Mouse (Mus musculus): ENCODE results near the gene Nat8f1. TPM values are rescaled to one million over a fixed set of nuclear protein-coding genes. Genes with fewer than 3 reads are reported as not detected.
"Not testable (repeated sequence)": the region's sequence is repeated elsewhere in the genome, so short reads cannot be mapped to it uniquely, and the experiment has no call there.

The Nat8f1 gene
- polyA plus RNA-seq, 1 experiment = 12.5 TPM

GRCm38 (mm10) chr6:85923643-85924042 is 8.2 kb upstream of the Nat8f1 start:
- peaks cover 41% of the 10 kb centered on the region for H3K36me3 ChIP-seq (ENCODE audit: control insufficient read depth, insufficient read depth, low read length)
- H3K4me3 ChIP-seq (ENCODE audit: control insufficient read depth, insufficient read depth, low read length) = no peak overlapping the region
- WGBS = 94% methylated on average over 1 of the region's 1 CpGs

DNA sequence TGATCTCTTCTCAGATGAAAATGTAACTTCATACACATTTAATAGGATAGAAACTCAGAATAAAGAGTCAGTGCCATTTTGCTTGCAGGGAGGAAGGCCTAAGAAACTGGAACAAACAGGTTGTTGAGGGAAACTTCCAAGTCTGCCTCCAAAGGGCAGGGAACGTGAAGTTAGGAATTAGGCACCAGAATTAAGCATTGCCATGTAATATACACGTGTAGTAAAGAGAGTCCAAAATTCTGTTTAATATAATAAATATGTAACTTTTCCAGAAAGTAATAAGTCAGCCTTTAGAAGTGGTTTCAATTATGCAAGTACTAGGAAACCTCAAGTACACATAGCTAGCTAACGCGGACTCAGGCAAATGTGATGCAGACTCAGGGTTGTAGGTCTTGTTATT is 3.9 kb upstream of the Nat8f1 start:
- DNase-seq = no peak
- H3K4me3 ChIP-seq (ENCODE audit: control insufficient read depth, insufficient read depth, low read length) = no peak overlapping the region
- TF ChIP-seq POLR2A (IDR thresholded peaks at IDR 0.05; ENCODE audit: control insufficient read depth, extremely low read depth, insufficient read depth, low read length, poor library complexity) = no peak
- TF ChIP-seq CTCF (IDR thresholded peaks at IDR 0.05; ENCODE audit: borderline replicate concordance, control insufficient read depth, extremely low read depth, insufficient read depth, low read length, poor library complexity) = no peak
- 92% methylated on average over 4 of the region's 4 CpGs for WGBS
- H3K27me3 ChIP-seq (ENCODE audit: control insufficient read depth, insufficient read depth, low read length) = no peaks in the 10 kb centered on the region
- peaks cover 4% of the 10 kb centered on the region; the same call in 1 of the 2 replicates for H3K36me3 ChIP-seq (ENCODE audit: control insufficient read depth, insufficient read depth, low read length)
- H3K4me1 ChIP-seq (replicated peaks; ENCODE audit: control insufficient read depth, insufficient read depth, low read length) = peaks cover 8% of the 10 kb centered on the region; the same call in 1 of the 2 replicates
- H3K27ac ChIP-seq (ENCODE audit: control insufficient read depth, insufficient read depth, low read length) = no peak overlapping the region

More at GRCm38 (mm10) chr6:85923643-85924042, 8.2 kb upstream of the Nat8f1 start:
- Histone ChIP-seq H3K27ac (ENCODE audit: control insufficient read depth, insufficient read depth, low read length) (no peak overlapping the region), H3K4me1 (replicated peaks; ENCODE audit: control insufficient read depth, insufficient read depth, low read length) (no peaks in the 10 kb centered on the region), H3K27me3 (ENCODE audit: control insufficient read depth, insufficient read depth, low read length) (no peaks in the 10 kb centered on the region)
- TF ChIP-seq CTCF (IDR thresholded peaks at IDR 0.05; ENCODE audit: borderline replicate concordance, control insufficient read depth, extremely low read depth, insufficient read depth, low read length, poor library complexity) (no peak), POLR2A (IDR thresholded peaks at IDR 0.05; ENCODE audit: control insufficient read depth, extremely low read depth, insufficient read depth, low read length, poor library complexity) (no peak)
- DNase-seq = no peak

- not testable (repeated sequence) for H3K36me3 ChIP-seq (ENCODE audit: control insufficient read depth, insufficient read depth, low read length); H3K27ac ChIP-seq (ENCODE audit: control insufficient read depth, insufficient read depth, low read length); DNase-seq; H3K4me1 ChIP-seq (replicated peaks; ENCODE audit: control insufficient read depth, insufficient read depth, low read length); H3K4me3 ChIP-seq (ENCODE audit: control insufficient read depth, insufficient read depth, low read length); H3K27me3 ChIP-seq (ENCODE audit: control insufficient read depth, insufficient read depth, low read length)
- WGBS = over 99% methylated on average over 3 of the region's 3 CpGs
These were observed 2.9 kb upstream of the Nat8f1 start for GRCm38 (mm10) chr6:85918341-85918740.

- Histone ChIP-seq H3K4me3 (ENCODE audit: control insufficient read depth, insufficient read depth, low read length) (no peak overlapping the region), H3K4me1 (replicated peaks; ENCODE audit: control insufficient read depth, insufficient read depth, low read length) (peaks cover 8% of the 10 kb centered on the region; the same call in 1 of the 2 replicates), H3K27me3 (ENCODE audit: control insufficient read depth, insufficient read depth, low read length) (no peaks in the 10 kb centered on the region), H3K27ac (ENCODE audit: control insufficient read depth, insufficient read depth, low read length) (no peak overlapping the region), H3K36me3 (ENCODE audit: control insufficient read depth, insufficient read depth, low read length) (no peaks in the 10 kb centered on the region)
- no peak for DNase-seq
- WGBS = 90% methylated on average over 6 of the region's 6 CpGs
- TF ChIP-seq POLR2A (IDR thresholded peaks at IDR 0.05; ENCODE audit: control insufficient read depth, extremely low read depth, insufficient read depth, low read length, poor library complexity) = no peak
- TF ChIP-seq CTCF (IDR thresholded peaks at IDR 0.05; ENCODE audit: borderline replicate concordance, control insufficient read depth, extremely low read depth, insufficient read depth, low read length, poor library complexity) = no peak
These were observed 1.1 kb upstream of the Nat8f1 start for GRCm38 (mm10) chr6:85916596-85916995.

DNA sequence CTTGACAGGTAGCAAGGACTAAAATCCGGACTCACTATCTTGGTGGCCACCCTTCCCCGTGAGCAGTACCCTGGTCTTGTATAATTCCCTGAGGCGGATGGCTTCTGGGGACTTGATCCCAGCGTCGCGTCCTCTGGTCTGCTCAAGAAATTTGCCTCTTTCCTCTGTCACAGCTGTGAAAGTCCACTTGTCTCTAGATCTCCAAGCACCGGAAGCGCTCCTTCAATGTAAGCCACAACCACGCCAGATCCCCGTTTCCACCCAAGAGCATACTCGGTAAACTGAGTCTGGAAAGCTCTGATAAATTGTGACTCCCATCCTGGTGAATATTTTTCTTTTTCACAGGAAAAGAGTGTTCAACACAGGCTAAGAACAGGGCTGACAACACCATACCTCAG is 347 bp downstream of the Nat8f1 start:
- peak overlapping the region; percentile 91 for H3K4me3 ChIP-seq (ENCODE audit: control insufficient read depth, insufficient read depth, low read length)
- no peak for DNase-seq
- H3K4me1 ChIP-seq (replicated peaks; ENCODE audit: control insufficient read depth, insufficient read depth, low read length) = peaks cover 8% of the 10 kb centered on the region; the same call in 1 of the 2 replicates
- WGBS = 2% methylated on average over 11 of the region's 11 CpGs
- H3K27ac ChIP-seq (ENCODE audit: control insufficient read depth, insufficient read depth, low read length) = peak overlapping the region; percentile 70; the same call in 1 of the 2 replicates
- H3K36me3 ChIP-seq (ENCODE audit: control insufficient read depth, insufficient read depth, low read length) = no peaks in the 10 kb centered on the region
- no peaks in the 10 kb centered on the region for H3K27me3 ChIP-seq (ENCODE audit: control insufficient read depth, insufficient read depth, low read length)
- TF ChIP-seq POLR2A (IDR thresholded peaks at IDR 0.05; ENCODE audit: control insufficient read depth, extremely low read depth, insufficient read depth, low read length, poor library complexity) (no peak), CTCF (IDR thresholded peaks at IDR 0.05; ENCODE audit: borderline replicate concordance, control insufficient read depth, extremely low read depth, insufficient read depth, low read length, poor library complexity) (no peak)

DNA sequence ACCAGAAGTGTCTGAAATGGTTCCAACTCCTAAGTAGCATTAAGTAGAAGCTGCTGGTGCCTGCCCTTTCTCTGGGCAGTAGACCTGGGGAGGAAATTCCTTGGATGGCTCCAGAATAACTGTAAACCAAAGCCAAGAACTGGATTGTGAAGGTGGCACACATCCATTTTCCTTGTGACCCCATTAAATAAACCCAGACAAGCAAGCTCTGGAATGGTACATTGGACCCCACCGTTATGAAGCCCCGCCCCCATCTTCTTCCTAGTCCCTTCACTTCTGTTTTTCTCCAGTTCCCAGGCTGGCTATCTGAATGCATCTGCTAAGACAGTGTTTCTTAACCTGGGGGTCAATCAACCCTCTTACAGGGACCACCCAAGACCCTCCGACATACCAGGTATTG is 3.9 kb downstream of the Nat8f1 start, which contains the start of gene Tprkb:
Tprkb (plus strand) TSS at position 279 of the 400 bp plus-strand sequence.
- Histone ChIP-seq H3K4me1 (replicated peaks; ENCODE audit: control insufficient read depth, insufficient read depth, low read length) (peaks cover 8% of the 10 kb centered on the region; the same call in 1 of the 2 replicates), H3K27me3 (ENCODE audit: control insufficient read depth, insufficient read depth, low read length) (no peaks in the 10 kb centered on the region), H3K4me3 (ENCODE audit: control insufficient read depth, insufficient read depth, low read length) (no peak within 1 kb of the TSS), H3K27ac (ENCODE audit: control insufficient read depth, insufficient read depth, low read length) (no peak within 1 kb of the TSS), H3K36me3 (ENCODE audit: control insufficient read depth, insufficient read depth, low read length) (no peaks in the 10 kb centered on the region)
- 73% methylated on average over 3 of the region's 3 CpGs for WGBS
- no peak for DNase-seq
- TF ChIP-seq CTCF (IDR thresholded peaks at IDR 0.05; ENCODE audit: borderline replicate concordance, control insufficient read depth, extremely low read depth, insufficient read depth, low read length, poor library complexity) (no peak), POLR2A (IDR thresholded peaks at IDR 0.05; ENCODE audit: control insufficient read depth, extremely low read depth, insufficient read depth, low read length, poor library complexity) (no peak)

DNA sequence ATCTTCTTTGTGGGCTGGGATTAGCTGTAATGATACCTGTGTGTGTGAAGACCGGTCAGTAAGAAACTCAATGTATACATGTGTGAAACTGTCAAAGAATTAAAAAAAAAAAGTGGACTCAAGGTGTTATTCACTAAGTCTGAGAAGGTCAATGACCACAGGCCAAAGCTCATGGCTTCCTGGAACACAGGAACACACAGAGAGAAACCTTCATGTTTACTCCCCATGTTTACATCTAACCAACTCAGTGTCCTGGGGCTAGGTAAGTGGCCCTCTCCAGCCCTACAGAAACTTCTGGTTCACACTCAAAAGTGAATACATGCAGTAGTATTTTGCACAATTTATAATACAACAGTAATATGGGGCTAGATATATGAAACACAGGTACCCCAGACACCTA is 5.8 kb downstream of the Nat8f1 start:
- Histone ChIP-seq H3K36me3 (ENCODE audit: control insufficient read depth, insufficient read depth, low read length) (no peaks in the 10 kb centered on the region), H3K4me3 (ENCODE audit: control insufficient read depth, insufficient read depth, low read length) (no peak overlapping the region), H3K27me3 (ENCODE audit: control insufficient read depth, insufficient read depth, low read length) (no peaks in the 10 kb centered on the region), H3K27ac (ENCODE audit: control insufficient read depth, insufficient read depth, low read length) (no peak overlapping the region), H3K4me1 (replicated peaks; ENCODE audit: control insufficient read depth, insufficient read depth, low read length) (no peaks in the 10 kb centered on the region)
- no peak for TF ChIP-seq CTCF (IDR thresholded peaks at IDR 0.05; ENCODE audit: borderline replicate concordance, control insufficient read depth, extremely low read depth, insufficient read depth, low read length, poor library complexity)
- no peak for TF ChIP-seq POLR2A (IDR thresholded peaks at IDR 0.05; ENCODE audit: control insufficient read depth, extremely low read depth, insufficient read depth, low read length, poor library complexity)
- no peak for DNase-seq
- 100% methylated on average over 1 of the region's 1 CpGs for WGBS

Data from thymus, adult 2 months (tissue).